Mouse (Mus musculus) brown adipose tissue, adult 24 weeks (tissue): ENCODE measurements around the gene Gm11549. TPM values are rescaled to one million over a fixed set of nuclear protein-coding genes. Genes with fewer than 3 reads are reported as not detected.

Experiments used
- H3K27ac ChIP-seq: fragments of 200-500 bp; replicated peaks from 2 replicates; pipeline ENCODE4 v1.5.1; 2012; ENCODE audit warnings: low read depth, mild to moderate bottlenecking, low read length
- H3K4me1 ChIP-seq: fragments of 200-500 bp; 2 replicates; pipeline ENCODE4 v1.6.1; 2012; ENCODE audit warnings: low read length, mixed read lengths; ENCODE audit not compliant: control insufficient read depth, insufficient read depth, insufficient read length
- H3K4me3 ChIP-seq: fragments of 200-500 bp; 2 replicates; pipeline ENCODE4 v1.5.1; 2012; ENCODE audit warnings: low read depth, mild to moderate bottlenecking, low read length, moderate library complexity; ENCODE audit not compliant: insufficient read depth
- polyA plus RNA-seq: library from polyadenylated mRNA; stranded (reverse); fragments of >200 nt; gene quantifications from 2 replicates; pipeline ENCODE4 v1.2.4, GENCODE M21; 2012; ENCODE audit not compliant: missing spikeins, insufficient read depth, insufficient read length

Gene Gm11549
- polyA plus RNA-seq, 1 experiment = not detected

- H3K4me3 ChIP-seq = no peak overlapping the region
- H3K27ac ChIP-seq = no peak overlapping the region
- no peaks in the 10 kb centered on the region for H3K4me1 ChIP-seq
Observed at GRCm38 (mm10) chr3:36496273-36496672, 25.3 kb downstream of the Gm11549 start.

DNA sequence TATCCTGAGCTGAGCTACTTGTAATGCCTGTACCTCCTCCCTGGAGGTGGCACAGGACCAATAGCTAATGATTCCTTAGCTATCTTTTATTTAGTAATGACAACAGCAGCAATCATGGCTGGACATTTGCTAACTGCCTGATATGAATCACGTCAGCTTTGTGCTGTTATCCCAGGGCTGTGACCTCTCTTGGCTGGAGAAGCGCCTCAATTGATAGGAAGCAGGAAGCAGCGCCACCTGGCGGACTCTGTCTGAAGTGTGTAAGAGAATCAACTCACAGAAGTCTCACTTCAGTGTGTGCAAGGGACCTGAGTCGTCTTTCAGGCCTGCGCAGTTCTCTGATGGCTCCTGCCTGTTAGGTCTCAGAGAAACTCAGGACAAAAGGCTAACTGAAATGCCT is 26.2 kb downstream of the Gm11549 start:
- Histone ChIP-seq H3K4me1 (no peaks in the 10 kb centered on the region), H3K4me3 (peak overlapping the region; percentile 44), H3K27ac (peak overlapping the region; percentile 77)

GRCm38 (mm10) chr3:36494613-36495012 is 27.0 kb downstream of the Gm11549 start:
- Histone ChIP-seq H3K27ac (no peak overlapping the region), H3K4me3 (no peak overlapping the region), H3K4me1 (no peaks in the 10 kb centered on the region)

GRCm38 (mm10) chr3:36493641-36494283 is 27.9 kb downstream of the Gm11549 start:
- no peak overlapping the region for H3K27ac ChIP-seq
- H3K4me1 ChIP-seq = no peaks in the 10 kb centered on the region
- H3K4me3 ChIP-seq = no peak overlapping the region

- H3K27ac ChIP-seq = no peak overlapping the region
- no peaks in the 10 kb centered on the region for H3K4me1 ChIP-seq
- H3K4me3 ChIP-seq = no peak overlapping the region
Observed at GRCm38 (mm10) chr3:36492716-36493391, 28.8 kb downstream of the Gm11549 start.

DNA sequence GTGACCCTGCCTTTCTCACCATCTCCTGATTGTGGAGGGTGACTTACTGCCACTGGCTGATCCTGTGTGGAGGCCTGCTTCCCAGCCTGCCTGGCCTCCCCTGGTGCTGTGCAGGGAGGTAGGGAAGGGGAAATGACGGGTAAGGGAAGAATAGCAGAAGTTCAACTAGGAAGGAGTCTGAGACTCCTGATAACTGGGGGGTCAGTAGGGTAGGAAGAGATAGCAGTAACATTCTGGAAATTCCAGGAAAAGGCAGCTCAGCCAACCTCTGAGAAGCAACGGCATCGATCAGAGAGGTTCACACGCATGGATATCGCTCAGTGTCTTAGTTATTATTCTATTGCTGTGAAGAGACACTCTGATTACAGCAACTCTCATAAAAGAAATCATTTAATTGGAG is 30.1 kb downstream of the Gm11549 start:
- no peaks in the 10 kb centered on the region for H3K4me1 ChIP-seq
- no peak overlapping the region for H3K27ac ChIP-seq

GRCm38 (mm10) chr3:36489590-36489910 is 32.1 kb downstream of the Gm11549 start:
- Histone ChIP-seq H3K27ac (no peak overlapping the region), H3K4me1 (no peaks in the 10 kb centered on the region), H3K4me3 (no peak overlapping the region)

More for the DNA sequence above, 30.1 kb downstream of the Gm11549 start:
- H3K4me3 ChIP-seq = no peak overlapping the region

DNA sequence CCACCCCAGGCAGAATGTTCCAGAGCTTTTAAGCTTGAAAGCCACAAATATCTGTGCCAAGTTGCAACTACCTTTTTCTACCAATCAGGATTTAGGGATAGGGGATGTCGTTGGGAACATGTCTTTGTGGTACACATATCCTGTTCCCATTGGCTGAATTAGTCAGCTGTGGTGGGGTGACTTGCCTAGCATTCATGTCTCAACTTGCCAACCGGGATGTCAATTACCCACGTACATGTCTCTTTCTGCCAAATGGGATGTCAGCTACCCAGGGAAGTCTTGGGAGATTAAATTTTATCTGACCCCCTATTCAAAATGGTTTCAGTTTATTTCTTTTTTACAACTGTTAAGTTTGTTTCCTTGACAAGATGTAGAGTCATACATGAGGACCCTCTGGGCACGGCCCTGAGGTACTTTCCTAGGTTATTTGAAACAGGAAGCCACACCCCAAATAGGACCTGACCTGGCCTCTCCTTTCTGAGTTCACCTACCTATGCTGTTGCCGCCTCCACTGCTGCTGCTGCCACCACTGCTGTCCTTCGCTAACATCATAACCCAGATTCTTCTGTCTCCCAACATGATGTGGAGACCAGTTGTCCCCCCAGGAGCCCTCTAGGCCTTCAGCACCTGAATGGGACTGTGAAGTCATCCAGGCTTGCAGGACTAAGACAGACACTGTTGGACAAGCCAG is 32.6 kb downstream of the Gm11549 start:
- no peaks in the 10 kb centered on the region for H3K4me1 ChIP-seq

GRCm38 (mm10) chr3:36488367-36488766 is 33.2 kb downstream of the Gm11549 start:
- no peak overlapping the region for H3K27ac ChIP-seq
- H3K4me1 ChIP-seq = no peaks in the 10 kb centered on the region
- no peak overlapping the region for H3K4me3 ChIP-seq

More for the DNA sequence above, 32.6 kb downstream of the Gm11549 start:
- H3K4me3 ChIP-seq = no peak overlapping the region
- H3K27ac ChIP-seq = no peak overlapping the region

- Histone ChIP-seq H3K4me3 (no peak overlapping the region), H3K27ac (peak overlapping the region; percentile 50), H3K4me1 (0 out of 2 replicates have a peak, but pooled peaks cover 2% of the 10 kb centered on the region)
Observed at GRCm38 (mm10) chr3:36486881-36487280, 34.7 kb downstream of the Gm11549 start.

DNA sequence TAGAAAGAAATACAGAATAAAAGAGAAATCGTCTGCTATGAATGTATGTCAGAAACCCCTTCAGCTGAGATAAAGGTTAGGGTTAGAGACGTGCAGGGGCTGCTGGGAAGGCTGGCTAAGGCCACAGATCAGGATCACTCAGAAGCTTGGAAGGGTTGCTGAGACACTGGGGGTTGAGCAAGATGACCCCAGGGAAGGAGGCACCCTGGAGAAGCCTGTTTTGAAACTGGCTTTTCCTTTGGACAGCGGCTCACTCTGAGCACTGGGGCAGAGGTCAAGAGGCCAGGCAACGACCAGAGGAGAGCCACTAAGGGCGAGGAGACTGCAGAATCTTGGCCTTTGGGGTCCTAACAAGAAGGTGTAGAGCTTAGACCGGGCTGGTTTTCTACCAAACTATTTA is 35.4 kb downstream of the Gm11549 start:
- Histone ChIP-seq H3K4me3 (no peak overlapping the region), H3K4me1 (0 out of 2 replicates have a peak, but pooled peaks cover 2% of the 10 kb centered on the region), H3K27ac (peak overlapping the region; percentile 50)

- H3K4me3 ChIP-seq = no peak overlapping the region
- 0 out of 2 replicates have a peak overlapping the region, but pooled peaks have one; percentile 3 for H3K27ac ChIP-seq
- peaks cover 8% of the 10 kb centered on the region; the same call in 1 of the 2 replicates for H3K4me1 ChIP-seq
Observed at GRCm38 (mm10) chr3:36484292-36484691, 37.3 kb downstream of the Gm11549 start.

GRCm38 (mm10) chr3:36482940-36483339 is 38.7 kb downstream of the Gm11549 start:
- no peak overlapping the region for H3K4me3 ChIP-seq
- H3K27ac ChIP-seq = peak overlapping the region; percentile 5; the same call in 1 of the 2 replicates
- H3K4me1 ChIP-seq = peaks cover 8% of the 10 kb centered on the region; the same call in 1 of the 2 replicates

DNA sequence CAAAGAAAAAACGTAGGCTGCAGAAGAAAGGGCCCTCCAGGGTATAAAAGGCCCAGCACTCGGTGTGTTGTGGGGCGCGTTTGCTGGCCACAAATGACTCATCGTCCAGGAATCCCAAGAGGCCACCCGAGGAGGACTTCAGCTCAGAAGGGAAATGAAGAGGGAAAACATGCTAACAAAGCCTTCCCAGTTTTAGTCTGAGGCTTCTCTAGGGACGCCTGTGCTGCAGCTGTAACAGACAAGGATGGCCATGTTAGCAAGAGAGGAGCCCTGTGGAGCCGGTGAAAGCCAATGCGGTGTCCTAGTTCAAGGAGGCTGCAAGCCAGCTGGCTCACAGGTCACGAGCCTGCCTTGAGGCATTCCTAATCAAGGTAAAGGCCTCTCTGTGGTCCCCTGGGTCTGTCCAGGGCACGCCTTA is 39.8 kb downstream of the Gm11549 start:
- Histone ChIP-seq H3K4me1 (peaks cover 8% of the 10 kb centered on the region; the same call in 1 of the 2 replicates), H3K4me3 (no peak overlapping the region), H3K27ac (no peak overlapping the region)

DNA sequence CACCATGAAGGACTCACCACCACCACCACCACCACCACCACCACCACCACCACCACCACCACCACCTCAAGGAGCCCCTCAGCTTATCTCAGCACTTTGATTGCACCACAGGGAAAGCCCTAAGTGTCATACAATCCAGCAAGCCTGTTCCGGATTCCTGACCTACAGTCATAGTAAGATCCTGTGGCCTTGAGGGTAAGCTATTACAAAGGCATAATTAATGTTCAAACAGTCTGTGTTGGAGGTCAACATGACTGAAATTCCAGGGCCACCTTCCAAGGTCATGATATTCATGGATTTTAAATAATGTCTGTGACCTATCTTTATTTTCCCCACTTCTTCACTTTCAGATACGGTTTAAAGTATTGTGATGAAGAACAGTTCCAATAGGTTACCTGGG is 41.1 kb downstream of the Gm11549 start:
- Histone ChIP-seq H3K4me3 (no peak overlapping the region), H3K4me1 (peaks cover 8% of the 10 kb centered on the region; the same call in 1 of the 2 replicates), H3K27ac (peak overlapping the region; percentile 73)
